Mouse (Mus musculus) embryonic fibroblast, embryonic 13.5 days (primary cell): Measurements from ENCODE around the gene Mroh2a. TPM values are rescaled to one million over a fixed set of nuclear protein-coding genes. Genes with fewer than 3 reads are reported as not detected.

Experiments used
- H3K27ac ChIP-seq: 2 replicates; pipeline ENCODE4 v1.5.1; 2012; ENCODE audit warnings: low read length, control low read depth, inconsistent platforms; ENCODE audit not compliant: insufficient read depth
- H3K4me1 ChIP-seq: 2 replicates; pipeline ENCODE4 v1.6.1; 2011; ENCODE audit warnings: low read length; ENCODE audit not compliant: control insufficient read depth, insufficient read depth
- H3K4me3 ChIP-seq: 2 replicates; pipeline ENCODE4 v1.5.1; 2011; ENCODE audit warnings: mild to moderate bottlenecking, control low read depth, low read length; ENCODE audit not compliant: insufficient read depth
- CTCF ChIP-seq: IDR thresholded peaks from 2 replicates; pipeline ENCODE4 v1.5.1; 2011; ENCODE audit warnings: mild to moderate bottlenecking, control low read depth, low read length, moderate library complexity, borderline replicate concordance; ENCODE audit not compliant: insufficient read depth
- POLR2A ChIP-seq: IDR thresholded peaks from 2 replicates; pipeline ENCODE4 v1.6.1; 2011; ENCODE audit warnings: low read depth, mild to moderate bottlenecking, control low read depth, low read length, moderate library complexity
- polyA plus RNA-seq: library from polyadenylated mRNA; stranded (reverse); fragments of >200 nt; gene quantifications from 2 replicates; pipeline ENCODE4 v1.2.4, GENCODE M21; 2011; ENCODE audit warnings: low read depth; ENCODE audit not compliant: missing spikeins, insufficient read length

Gene Mroh2a
- polyA plus RNA-seq, 1 experiment = not detected

- Histone ChIP-seq H3K27ac (no peak overlapping the region), H3K4me3 (no peak overlapping the region), H3K4me1 (no peaks in the 10 kb centered on the region)
- TF ChIP-seq POLR2A (no peak), CTCF (no peak)
These were observed 19.8 kb upstream of the Mroh2a start for GRCm38 (mm10) chr1:88206843-88207479.

- Histone ChIP-seq H3K4me1 (no peaks in the 10 kb centered on the region), H3K27ac (no peak within 1 kb of the TSS), H3K4me3 (no peak within 1 kb of the TSS)
- TF ChIP-seq CTCF (no peak), POLR2A (no peak)
These were observed 15.0 kb upstream of the Mroh2a start, which contains the start of gene Ugt1a1 for GRCm38 (mm10) chr1:88211812-88212211. Gene Ugt1a1, plus strand, starts transcription at chr1:88211959.

GRCm38 (mm10) chr1:88212341-88213045 lies 14.3 kb upstream of the Mroh2a start:
- Histone ChIP-seq H3K4me3 (no peak overlapping the region), H3K4me1 (no peaks in the 10 kb centered on the region), H3K27ac (no peak overlapping the region)
- no peak for TF ChIP-seq POLR2A
- no peak for TF ChIP-seq CTCF

- Histone ChIP-seq H3K4me1 (no peaks in the 10 kb centered on the region), H3K4me3 (no peak overlapping the region), H3K27ac (no peak overlapping the region)
- TF ChIP-seq POLR2A (no peak), CTCF (no peak)
These were observed 13.7 kb upstream of the Mroh2a start for GRCm38 (mm10) chr1:88213061-88213460.

DNA sequence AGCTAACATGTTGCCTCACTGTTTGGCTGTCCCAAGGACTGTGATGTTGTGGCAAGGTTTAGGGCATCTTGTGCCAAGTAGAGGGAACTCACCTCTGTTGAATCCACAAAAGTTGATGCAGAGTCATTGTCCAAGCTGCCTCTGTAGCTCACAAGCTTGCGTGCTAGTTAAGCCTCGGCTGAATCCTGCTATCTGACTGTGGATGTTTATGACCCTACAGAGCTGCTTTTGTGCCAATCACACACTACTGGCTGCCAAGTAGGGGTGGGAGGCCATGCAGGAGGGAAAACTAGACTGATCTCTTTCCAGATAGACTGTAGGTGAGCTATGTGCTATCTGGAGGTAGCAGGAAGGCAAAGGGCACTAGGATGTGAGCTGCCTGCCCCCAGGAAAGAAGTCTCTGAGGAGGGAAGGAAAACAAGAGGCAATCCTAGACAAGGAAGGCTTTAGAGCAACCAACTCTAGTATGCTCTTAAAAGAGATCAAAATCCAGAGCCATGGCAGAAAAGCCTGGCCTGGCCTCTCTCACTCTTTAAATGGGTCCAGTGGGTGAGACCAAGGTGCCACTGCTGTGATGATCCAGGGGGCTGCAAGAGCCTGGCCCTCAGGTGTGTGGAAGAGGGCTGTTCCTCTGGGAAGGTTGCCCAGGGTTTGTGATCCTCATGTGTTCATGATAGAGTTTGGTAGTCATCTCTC lies 12.9 kb upstream of the Mroh2a start:
- H3K4me1 ChIP-seq = no peaks in the 10 kb centered on the region
- H3K27ac ChIP-seq = no peak overlapping the region
- TF ChIP-seq POLR2A (no peak), CTCF (no peak)
- H3K4me3 ChIP-seq = no peak overlapping the region

- Histone ChIP-seq H3K4me1 (no peaks in the 10 kb centered on the region), H3K4me3 (no peak overlapping the region), H3K27ac (no peak overlapping the region)
- TF ChIP-seq CTCF = no peak
- no peak for TF ChIP-seq POLR2A
These were observed 12.3 kb upstream of the Mroh2a start for GRCm38 (mm10) chr1:88214462-88214952.

- H3K27ac ChIP-seq = no peak overlapping the region
- no peaks in the 10 kb centered on the region for H3K4me1 ChIP-seq
- no peak overlapping the region for H3K4me3 ChIP-seq
- TF ChIP-seq POLR2A = no peak
- no peak for TF ChIP-seq CTCF
These were observed 11.1 kb upstream of the Mroh2a start for GRCm38 (mm10) chr1:88215466-88216380.

DNA sequence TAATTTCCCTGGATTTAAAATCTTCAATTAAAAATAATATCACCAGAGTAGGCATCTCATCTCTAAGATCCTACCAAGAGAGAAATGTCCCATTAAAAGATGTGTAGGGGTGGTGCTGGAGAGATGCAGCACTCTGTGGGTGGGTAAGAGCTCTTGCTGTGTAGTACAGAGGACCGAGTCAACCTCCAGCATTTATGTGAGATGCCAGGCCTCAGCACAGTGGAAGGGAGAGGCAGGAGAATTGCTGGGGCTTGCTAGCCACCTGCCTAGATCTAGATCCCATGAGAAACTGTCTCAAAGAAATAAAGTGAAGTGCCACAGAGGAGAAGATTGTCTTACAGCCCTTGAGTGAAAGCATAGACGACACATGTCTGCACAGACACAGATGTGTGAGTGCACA lies 10.2 kb upstream of the Mroh2a start:
- TF ChIP-seq POLR2A (no peak), CTCF (no peak)
- Histone ChIP-seq H3K4me3 (no peak overlapping the region), H3K27ac (no peak overlapping the region), H3K4me1 (no peaks in the 10 kb centered on the region)

GRCm38 (mm10) chr1:88217144-88217543 lies 9.6 kb upstream of the Mroh2a start:
- Histone ChIP-seq H3K4me3 (no peak overlapping the region), H3K27ac (no peak overlapping the region), H3K4me1 (no peaks in the 10 kb centered on the region)
- TF ChIP-seq CTCF (no peak), POLR2A (no peak)
